8 mouse cellular contexts compared by ENCODE assay signal in the genomic region with DNA sequence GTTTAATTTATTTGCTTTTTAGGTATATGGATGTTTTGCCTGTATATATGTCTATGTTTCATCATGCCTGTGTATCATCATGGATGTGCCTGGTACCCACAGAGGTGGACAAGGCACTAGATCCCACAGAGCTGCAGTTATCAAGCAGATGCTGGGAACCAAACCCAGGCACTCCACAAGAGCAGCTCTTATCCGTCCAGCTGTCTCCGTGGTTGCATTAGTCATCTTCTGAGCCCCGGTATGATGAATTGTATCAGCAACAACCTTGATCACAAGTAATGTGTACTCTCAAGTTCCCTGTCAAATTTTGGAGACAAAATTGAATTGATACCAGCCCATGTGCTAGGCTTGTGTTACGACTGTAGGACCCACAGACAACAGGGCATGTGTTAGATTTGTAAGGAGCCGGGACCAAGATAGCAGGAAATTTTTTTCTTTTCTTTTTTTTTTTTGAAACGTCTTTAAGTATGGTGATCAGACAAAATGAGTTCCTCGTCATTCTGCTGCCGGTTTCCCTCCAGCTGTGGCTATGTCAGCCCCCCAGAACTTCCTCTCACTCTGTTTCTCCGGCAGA. TPM values are rescaled to one million over a fixed set of nuclear protein-coding genes. Genes with fewer than 3 reads are reported as not detected.
DNase-seq lines count a peak whose midpoint lies in the region; ATAC-seq lines count a peak whose summit lies in the region.

No protein-coding gene starts in this region.

- H3K27ac ChIP-seq in heart, embryonic 15.5 days, result peak overlapping the region; percentile 61
- no peak overlapping the region for H3K27ac ChIP-seq in hindbrain, embryonic 15.5 days (replicated peaks)
- no peak overlapping the region for H3K27ac ChIP-seq in midbrain, embryonic 12.5 days (replicated peaks)

- WGBS in heart, embryonic 15.5 days, result 19% methylated on average over 9 of the region's 9 CpGs
- 60% methylated on average over 9 of the region's 9 CpGs for WGBS in hindbrain, embryonic 15.5 days
- WGBS in midbrain, embryonic 12.5 days, result 63% methylated on average over 9 of the region's 9 CpGs

- no peak for DNase-seq in heart, postnatal 25 days (ENCODE audit: low spot score)
- DNase-seq in NIH3T3 (ENCODE audit: low read depth), result peak; percentile 63
- DNase-seq in cerebellum, postnatal 4 days (ENCODE audit: low spot score in 2 of 2), result no peak
- no peak for DNase-seq in adrenal gland, adult 8-10 months
- no peak for DNase-seq in ovary, postnatal 36 days (ENCODE audit: low spot score)

- H3K4me2 ChIP-seq in heart, embryonic 15.5 days, result peak overlapping the region; percentile 81
- peak overlapping the region; percentile 35 for H3K4me2 ChIP-seq in hindbrain, embryonic 15.5 days
- peak overlapping the region; percentile 46 for H3K4me2 ChIP-seq in midbrain, embryonic 12.5 days (replicated peaks)

- H3K9me3 ChIP-seq in heart, embryonic 15.5 days (replicated peaks), result no peaks in the 10 kb centered on the region
- no peaks in the 10 kb centered on the region for H3K9me3 ChIP-seq in hindbrain, embryonic 15.5 days
- H3K9me3 ChIP-seq in midbrain, embryonic 12.5 days, result no peaks in the 10 kb centered on the region

- peaks cover 26% of the 10 kb centered on the region for H3K4me1 ChIP-seq in heart, embryonic 15.5 days (replicated peaks)
- H3K4me1 ChIP-seq in hindbrain, embryonic 15.5 days (replicated peaks), result peaks cover 10% of the 10 kb centered on the region
- H3K4me1 ChIP-seq in midbrain, embryonic 12.5 days, result peaks cover 11% of the 10 kb centered on the region

- H3K27me3 ChIP-seq in heart, embryonic 15.5 days, result no peaks in the 10 kb centered on the region
- H3K27me3 ChIP-seq in hindbrain, embryonic 15.5 days, result no peaks in the 10 kb centered on the region
- H3K27me3 ChIP-seq in midbrain, embryonic 12.5 days, result no peaks in the 10 kb centered on the region

- H3K9ac ChIP-seq in heart, embryonic 15.5 days, result peak overlapping the region; percentile 46; the same call in 1 of the 2 replicates
- H3K9ac ChIP-seq in hindbrain, embryonic 15.5 days, result no peak overlapping the region
- 0 out of 2 replicates have a peak overlapping the region, but pooled peaks have one; percentile 5 for H3K9ac ChIP-seq in midbrain, embryonic 12.5 days (replicated peaks)

- ATAC-seq in heart, embryonic 15.5 days (replicated peaks; ENCODE audit: insufficient number of reproducible peaks, insufficient read depth, low FRiP score, low read depth), result no peak
- ATAC-seq in hindbrain, embryonic 15.5 days (ENCODE audit: low FRiP score, low read depth), result no peak
- ATAC-seq in midbrain, embryonic 12.5 days (ENCODE audit: low FRiP score, low read depth), result no peak

- H3K36me3 ChIP-seq in heart, embryonic 15.5 days, result no peaks in the 10 kb centered on the region
- H3K36me3 ChIP-seq in hindbrain, embryonic 15.5 days, result no peaks in the 10 kb centered on the region
- no peaks in the 10 kb centered on the region for H3K36me3 ChIP-seq in midbrain, embryonic 12.5 days

- H3K4me3 ChIP-seq in heart, embryonic 15.5 days, result peak overlapping the region; percentile 39
- H3K4me3 ChIP-seq in hindbrain, embryonic 15.5 days, result no peak overlapping the region
- no peak overlapping the region for H3K4me3 ChIP-seq in midbrain, embryonic 12.5 days

- intact Hi-C loops in heart, postnatal 25 days (cut with DNase I), result no loop called here

RNA-seq across cellular contexts. Expression of gene Alox5ap, which starts 19.1 kb away (rescaled TPM):
- polyA plus RNA-seq in heart, embryonic 15.5 days (2015; fragmentation: Nextera tagmentation; extraction: Ambion mirVana), result 6.7 and 14.6 TPM in 2 replicates
- total RNA-seq in heart, postnatal 25 days (2021), result 10 to 100 TPM; 16.5 to 17.0 TPM
- 12.2 and 12.5 TPM in 2 replicates for polyA plus RNA-seq in hindbrain, embryonic 15.5 days (2015; fragmentation: Nextera tagmentation; extraction: Ambion mirVana)
- polyA plus RNA-seq in midbrain, embryonic 12.5 days (2016; fragmentation: Nextera tagmentation; extraction: Ambion mirVana), result 4.8 and 6.5 TPM in 2 replicates
- 10 to 100 TPM; 14.1 to 24.7 (median 21.0) TPM for total RNA-seq in adrenal gland, adult 8-10 months (2022)
